Mouse (Mus musculus): ENCODE measurements around the gene Ufd1.
A peak's percentile ranks its signal among the peaks of the same experiment; 100 is the strongest.

GRCm38 (mm10) chr16:18876442-18877308 is 65.1 kb downstream of the Ufd1 start, which contains the start of the genes Mrpl40 and Hira:
- TF ChIP-seq CTCF (IDR thresholded peaks at IDR 0.05; ENCODE audit: control insufficient read depth, insufficient read depth, insufficient read length) (no peak), MAX (IDR thresholded peaks at IDR 0.05) (peak; percentile 72), CEBPB (IDR thresholded peaks at IDR 0.05; ENCODE audit: low read depth) (no peak), USF1 (IDR thresholded peaks at IDR 0.05; ENCODE audit: low read depth) (no peak), MYOG (IDR thresholded peaks at IDR 0.05; ENCODE audit: control insufficient read depth, extremely low read depth, insufficient read length) (no peak), MYOD1 (IDR thresholded peaks at IDR 0.05; ENCODE audit: control insufficient read depth, insufficient read length, low read depth) (no peak)
